Mouse (Mus musculus): ENCODE data around the gene Slc23a3.

- TF ChIP-seq CTCF (IDR thresholded peaks at IDR 0.05; ENCODE audit: low read depth, low read length) (no peak), POLR2AphosphoS5 (IDR thresholded peaks at IDR 0.05; ENCODE audit: insufficient replicate concordance, low read depth, low read length) (no peak), TAL1 (conservative IDR thresholded peaks at IDR 0.05; ENCODE audit: low read depth, low read length) (no peak), GATA1 (IDR thresholded peaks at IDR 0.05; ENCODE audit: borderline replicate concordance, low read length) (no peak)
Observed at GRCm38 (mm10) chr1:75155837-75156236, 22.1 kb upstream of the Slc23a3 start.

Measured in G1E (cell line).